Mouse (Mus musculus) forebrain, embryonic 16.5 days (tissue): Measurements from ENCODE around the gene Dand5. TPM values are rescaled to one million over a fixed set of nuclear protein-coding genes. Genes with fewer than 3 reads are reported as not detected.

Experiments
- ATAC-seq: fragments of 200-750 bp; cut with Nextera tagmentation; 2 replicates; pipeline ENCODE4 v1.8.0; 2017; ENCODE audit warnings: mild to moderate bottlenecking, moderate library complexity
- H3K27ac ChIP-seq: fragments of 300-500 bp; sonication (generic); 2 replicates; pipeline ENCODE4 v1.5.1; 2014; ENCODE audit warnings: low read length, control low read depth
- H3K27me3 ChIP-seq: fragments of 300-500 bp; sonication (generic); replicated peaks from 2 replicates; pipeline ENCODE4 v1.6.1; 2014; ENCODE audit warnings: low read length; ENCODE audit not compliant: control insufficient read depth, insufficient read depth
- H3K36me3 ChIP-seq: fragments of 300-500 bp; sonication (generic); 2 replicates; pipeline ENCODE4 v1.6.1; 2014; ENCODE audit not compliant: control insufficient read depth, insufficient read depth
- H3K4me1 ChIP-seq: fragments of 300-500 bp; sonication (generic); replicated peaks from 2 replicates; pipeline ENCODE4 v1.6.1; 2014; ENCODE audit warnings: low read length; ENCODE audit not compliant: control insufficient read depth, insufficient read depth
- H3K4me2 ChIP-seq: fragments of 300-500 bp; sonication (generic); 2 replicates; pipeline ENCODE4 v1.6.1; 2014; ENCODE audit warnings: mild to moderate bottlenecking, low read length, control low read depth
- H3K4me3 ChIP-seq: fragments of 300-500 bp; sonication (generic); replicated peaks from 2 replicates; pipeline ENCODE4 v1.5.1; 2014; ENCODE audit warnings: mild to moderate bottlenecking, low read length, control low read depth
- H3K9ac ChIP-seq: fragments of 300-500 bp; sonication (generic); replicated peaks from 2 replicates; pipeline ENCODE4 v1.6.1; 2014; ENCODE audit warnings: low read depth, low read length, control low read depth
- H3K9me3 ChIP-seq: fragments of 300-500 bp; sonication (generic); 2 replicates; pipeline ENCODE4 v1.6.1; 2016; ENCODE audit warnings: low read length; ENCODE audit not compliant: control insufficient read depth
- WGBS: fragments of 180-500 bp; shearing (Covaris S2); extraction: QIAGEN DNeasy Blood & Tissue Kit; methylation state at CpG from one replicate; pipeline ENCODE4 v1.1.7; 2014; 5-methylcytosine and 5-hydroxymethylcytosine counted together
- microRNA-seq: library from miRNA; unstranded; fragments of <30 nt; microRNA quantifications from one replicate; pipeline ENCODE4, GENCODE M21; 2017
- polyA plus RNA-seq: library from polyadenylated mRNA; unstranded; fragments of >200 nt; fragmentation: Nextera tagmentation; extraction: Ambion mirVana; gene quantifications from 2 replicates; pipeline ENCODE4 v1.2.1, GENCODE M21; 2015

Dand5 gene
- polyA plus RNA-seq, 1 experiment from 2014 or later, result 8.7 TPM

DNA sequence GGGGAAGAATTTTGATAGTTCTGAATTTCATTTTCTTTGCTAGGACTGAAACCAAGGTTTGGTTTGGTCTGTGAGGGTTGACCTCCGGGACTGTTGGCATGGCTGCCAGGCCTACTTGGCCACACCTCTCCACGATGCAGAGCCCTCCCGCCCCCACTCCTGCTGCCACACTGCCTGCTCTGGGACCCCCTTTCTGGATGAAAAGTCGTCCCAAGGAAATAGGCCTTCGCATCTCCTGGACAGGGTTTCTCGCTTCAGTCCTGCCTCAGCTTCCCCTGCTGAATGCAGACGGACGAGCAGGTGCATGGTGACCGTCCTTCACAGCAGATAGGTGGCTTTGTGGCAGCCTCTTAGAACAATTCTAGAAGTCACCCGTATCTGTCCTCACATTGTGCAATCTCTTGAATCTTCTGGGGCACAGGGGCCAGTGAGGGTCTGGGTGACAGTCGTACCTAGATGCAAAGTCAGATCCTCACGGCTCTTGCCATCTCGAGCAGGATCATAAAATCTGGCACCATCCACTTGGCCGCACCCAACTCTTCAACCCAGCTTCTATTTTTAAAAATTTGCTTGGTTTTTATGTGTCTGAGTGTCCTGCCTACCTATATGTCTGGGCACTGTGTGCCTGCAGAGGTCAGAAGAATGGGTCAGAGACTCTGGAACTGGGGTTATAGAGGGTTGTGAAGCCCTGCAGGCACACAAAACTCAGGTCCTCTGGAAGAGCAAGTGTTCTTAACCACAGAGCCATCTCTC is 54.1 kb downstream of the Dand5 start:
- no peak for ATAC-seq
- WGBS, result 67% methylated on average over 14 of the region's 14 CpGs
- Histone ChIP-seq H3K4me1 (peaks cover 62% of the 10 kb centered on the region), H3K4me3 (peak overlapping the region; percentile 49), H3K27me3 (no peaks in the 10 kb centered on the region), H3K27ac (peak overlapping the region; percentile 99), H3K4me2 (peak overlapping the region; percentile 81), H3K36me3 (no peaks in the 10 kb centered on the region), H3K9ac (peak overlapping the region; percentile 81), H3K9me3 (no peaks in the 10 kb centered on the region)

DNA sequence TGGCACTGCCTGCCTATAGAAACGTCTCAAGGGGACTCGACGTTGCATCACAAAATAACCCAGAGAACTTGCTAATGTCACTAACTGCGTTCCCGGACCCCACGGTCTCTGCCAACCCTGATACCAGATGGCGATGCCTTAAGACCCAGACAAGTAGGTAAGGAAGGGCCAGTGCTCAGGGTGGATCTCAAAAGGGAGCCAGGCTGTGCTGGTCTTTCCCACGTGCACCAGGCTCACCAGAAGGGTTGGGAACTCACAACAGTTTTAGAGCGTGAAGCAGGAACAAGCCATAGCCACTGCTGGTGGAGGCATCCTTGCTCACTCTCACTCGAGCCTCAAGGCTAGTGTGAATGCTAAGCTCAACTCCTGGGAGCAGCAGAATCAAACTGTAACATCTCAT is 55.4 kb downstream of the Dand5 start:
- peaks cover 3% of the 10 kb centered on the region; the same call in 1 of the 2 replicates for H3K36me3 ChIP-seq
- H3K4me2 ChIP-seq, result peak overlapping the region; percentile 81
- peak overlapping the region; percentile 49 for H3K4me3 ChIP-seq
- H3K9me3 ChIP-seq, result no peaks in the 10 kb centered on the region
- H3K9ac ChIP-seq, result peak overlapping the region; percentile 60
- no peaks in the 10 kb centered on the region for H3K27me3 ChIP-seq
- peak overlapping the region; percentile 72 for H3K27ac ChIP-seq
- H3K4me1 ChIP-seq, result peaks cover 64% of the 10 kb centered on the region
- 57% methylated on average over 10 of the region's 10 CpGs for WGBS
- ATAC-seq, result no peak

DNA sequence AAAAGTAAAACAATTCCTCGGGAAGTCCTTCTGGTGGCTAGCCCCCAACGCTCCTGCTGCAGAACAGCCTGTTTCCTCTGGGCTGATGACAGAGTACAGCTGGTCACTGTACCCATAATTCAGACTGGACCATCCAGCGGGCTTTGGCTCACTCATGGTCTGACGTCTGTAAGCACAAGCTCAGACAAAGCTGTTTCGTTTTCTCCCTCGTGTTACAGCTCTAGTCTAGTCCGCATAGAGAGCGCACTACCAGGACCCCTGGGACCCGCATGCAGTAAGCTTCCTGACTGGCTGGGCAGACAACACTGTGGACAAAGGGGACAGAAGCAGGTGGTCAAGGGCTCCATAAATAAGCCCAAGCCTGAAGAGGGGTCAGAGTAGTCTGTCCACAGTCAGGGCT is 56.2 kb downstream of the Dand5 start:
- Histone ChIP-seq H3K27me3 (no peaks in the 10 kb centered on the region), H3K36me3 (peaks cover 6% of the 10 kb centered on the region; the same call in 1 of the 2 replicates), H3K4me1 (peaks cover 69% of the 10 kb centered on the region), H3K4me2 (peak overlapping the region; percentile 81), H3K9ac (peak overlapping the region; percentile 60), H3K27ac (peak overlapping the region; percentile 65), H3K9me3 (no peaks in the 10 kb centered on the region), H3K4me3 (peak overlapping the region; percentile 49)
- WGBS, result 35% methylated on average over 9 of the region's 9 CpGs
- ATAC-seq, result no peak

DNA sequence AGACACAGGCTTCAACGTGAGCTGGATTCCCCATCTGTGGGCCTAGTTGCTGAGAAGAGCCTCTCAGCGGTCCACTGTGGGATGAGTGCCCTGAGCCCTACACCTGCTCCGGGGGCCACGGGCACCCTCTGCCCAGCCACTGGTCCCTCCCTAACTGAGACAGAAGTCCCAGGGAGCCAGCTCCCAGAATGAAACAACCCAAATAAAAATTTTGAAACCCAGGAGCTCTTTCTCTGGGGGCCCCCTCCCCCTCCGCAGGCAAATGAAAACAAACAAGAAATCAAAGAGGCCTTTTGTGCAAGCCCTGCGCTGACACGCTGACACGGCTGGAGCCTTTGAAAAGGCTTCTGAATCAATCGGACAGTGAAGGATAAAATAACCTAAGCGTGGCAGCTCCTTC is 57.0 kb downstream of the Dand5 start:
- Histone ChIP-seq H3K27ac (peak overlapping the region; percentile 65), H3K36me3 (peaks cover 6% of the 10 kb centered on the region; the same call in 1 of the 2 replicates), H3K9me3 (no peaks in the 10 kb centered on the region), H3K4me2 (peak overlapping the region; percentile 81), H3K4me3 (peak overlapping the region; percentile 49), H3K27me3 (no peaks in the 10 kb centered on the region), H3K9ac (peak overlapping the region; percentile 60), H3K4me1 (peaks cover 72% of the 10 kb centered on the region)
- WGBS, result 2% methylated on average over 10 of the region's 10 CpGs
- no peak for ATAC-seq

Small RNAs within 50 kb of the gene (microRNA-seq; reads per million reads assigned to microRNA genes)
- gene Mir7069, result 1.7 reads per million

Other genes with a start within 250 kb of the Dand5 start
- gene Ier2, start 160.0 kb downstream of the Dand5 start, polyA plus RNA-seq, result 22.5 and 25.5 TPM in 2 replicates
- 63.4 and 73.3 TPM in 2 replicates for gene Trmt1, start 136.5 kb downstream of the Dand5 start, polyA plus RNA-seq
- 15.5 and 15.7 TPM in 2 replicates for gene Nacc1, start 135.0 kb downstream of the Dand5 start, polyA plus RNA-seq
- 2.6 and 2.9 TPM in 2 replicates for gene Lyl1, start 121.4 kb downstream of the Dand5 start, polyA plus RNA-seq
- 2.0 and 2.2 TPM in 2 replicates for gene G430095P16Rik, start 99.8 kb downstream of the Dand5 start, polyA plus RNA-seq
- gene Nfix, start 22.5 kb downstream of the Dand5 start, polyA plus RNA-seq, result 440 and 546 TPM in 2 replicates
- 31.3 and 34.3 TPM in 2 replicates for gene Gadd45gip1, start 8.7 kb upstream of the Dand5 start, polyA plus RNA-seq
- 84.8 and 86.5 TPM in 2 replicates for gene Rad23a, start 17.8 kb upstream of the Dand5 start, polyA plus RNA-seq
- 610 and 631 TPM in 2 replicates for gene Calr, start 24.1 kb upstream of the Dand5 start, polyA plus RNA-seq
- 126 TPM in 2 replicates for gene Farsa, start 34.2 kb upstream of the Dand5 start, polyA plus RNA-seq
- 51.0 and 54.3 TPM in 2 replicates for gene Syce2, start 49.3 kb upstream of the Dand5 start, polyA plus RNA-seq
- 35.5 and 39.1 TPM in 2 replicates for gene Gcdh, start 71.1 kb upstream of the Dand5 start, polyA plus RNA-seq
- gene Klf1, start 79.1 kb upstream of the Dand5 start, polyA plus RNA-seq, result 0.73 and 0.85 TPM in 2 replicates
- 5.4 and 5.5 TPM in 2 replicates for gene Dnase2a, start 85.7 kb upstream of the Dand5 start, polyA plus RNA-seq
- gene Mast1, start 114.5 kb upstream of the Dand5 start, polyA plus RNA-seq, result 52.4 and 65.8 TPM in 2 replicates
- gene Rtbdn, start 124.2 kb upstream of the Dand5 start, polyA plus RNA-seq, result 2.2 and 2.4 TPM in 2 replicates
- not detected in 2 replicates for gene Gm49661, start 146.6 kb upstream of the Dand5 start, polyA plus RNA-seq
- 1,287 and 1,394 TPM in 2 replicates for gene Prdx2, start 146.8 kb upstream of the Dand5 start, polyA plus RNA-seq
- gene Rnaseh2a, start 146.9 kb upstream of the Dand5 start, polyA plus RNA-seq, result 79.9 and 85.8 TPM in 2 replicates
- 7.6 and 8.2 TPM in 2 replicates for gene Junb, start 155.9 kb upstream of the Dand5 start, polyA plus RNA-seq
- gene Hook2, start 167.8 kb upstream of the Dand5 start, polyA plus RNA-seq, result 31.3 and 39.8 TPM in 2 replicates
- not detected in 2 replicates for gene Best2, start 191.7 kb upstream of the Dand5 start, polyA plus RNA-seq
- 144 and 153 TPM in 2 replicates for gene Asna1, start 202.5 kb upstream of the Dand5 start, polyA plus RNA-seq
- 108 and 110 TPM in 2 replicates for gene Trir, start 204.0 kb upstream of the Dand5 start, polyA plus RNA-seq
- gene Tnpo2, start 214.1 kb upstream of the Dand5 start, polyA plus RNA-seq, result 72.8 and 83.4 TPM in 2 replicates
- 61.7 and 78.3 TPM in 2 replicates for gene Fbxw9, start 237.2 kb upstream of the Dand5 start, polyA plus RNA-seq
- gene Gm5741, start 245.2 kb upstream of the Dand5 start, polyA plus RNA-seq, result 0.84 TPM in 1 of 2 replicates, not detected in the other
- gene Dhps, start 248.9 kb upstream of the Dand5 start, polyA plus RNA-seq, result 87.2 and 98.7 TPM in 2 replicates